Mouse (Mus musculus) limb, embryonic 14.5 days (tissue): Measurements from ENCODE around the gene Jrkl. TPM values are rescaled to one million over a fixed set of nuclear protein-coding genes. Genes with fewer than 3 reads are reported as not detected.

ENCODE experiments used
- ATAC-seq: fragments of 200-750 bp; cut with Nextera tagmentation; 2 replicates; pipeline ENCODE4 v1.8.0; 2017; ENCODE audit warnings: low read depth, moderate number of reproducible peaks, moderate TSS enrichment; ENCODE audit not compliant: low FRiP score
- DNase-seq: peaks from one replicate; pipeline ENCODE4 v3.0.0-alpha.2; 2015; ENCODE audit warnings: low spot score
- H3K27ac ChIP-seq: fragments of 300-500 bp; sonication (generic); replicated peaks from 2 replicates; pipeline ENCODE4 v1.5.1; 2014; ENCODE audit warnings: low read depth, mild to moderate bottlenecking, low read length, moderate library complexity, mixed read lengths
- H3K27me3 ChIP-seq: fragments of 300-500 bp; sonication (generic); 2 replicates; pipeline ENCODE4 v1.6.1; 2014; ENCODE audit warnings: low read length, mixed read lengths; ENCODE audit not compliant: control insufficient read depth, insufficient read depth
- H3K36me3 ChIP-seq: fragments of 300-500 bp; sonication (generic); 2 replicates; pipeline ENCODE4 v1.6.1; 2014; ENCODE audit warnings: mild to moderate bottlenecking, low read length, moderate library complexity, mixed read lengths; ENCODE audit not compliant: control insufficient read depth, insufficient read depth
- H3K4me1 ChIP-seq: fragments of 300-500 bp; sonication (generic); 2 replicates; pipeline ENCODE4 v1.6.1; 2014; ENCODE audit warnings: antibody characterized with exemption, low read length, mixed read lengths; ENCODE audit not compliant: control insufficient read depth, insufficient read depth
- H3K4me2 ChIP-seq: fragments of 300-500 bp; sonication (generic); replicated peaks from 2 replicates; pipeline ENCODE4 v1.6.1; 2014; ENCODE audit warnings: low read depth, mild to moderate bottlenecking, low read length, moderate library complexity; ENCODE audit not compliant: severe bottlenecking
- H3K4me3 ChIP-seq: fragments of 300-500 bp; sonication (generic); replicated peaks from 2 replicates; pipeline ENCODE4 v1.5.1; 2014; ENCODE audit warnings: low read length
- H3K9ac ChIP-seq: fragments of 300-500 bp; sonication (generic); 2 replicates; pipeline ENCODE4 v1.6.1; 2014; ENCODE audit warnings: mild to moderate bottlenecking, low read depth, low read length, moderate library complexity; ENCODE audit not compliant: severe bottlenecking
- H3K9me3 ChIP-seq: fragments of 300-500 bp; sonication (generic); 2 replicates; pipeline ENCODE4 v1.6.1; 2016; ENCODE audit warnings: low read length; ENCODE audit not compliant: control insufficient read depth
- POLR2A ChIP-seq: fragments of 200-500 bp; IDR thresholded peaks from 2 replicates; pipeline ENCODE4 v1.8.0; 2012; ENCODE audit warnings: inconsistent platforms, mild to moderate bottlenecking, moderate library complexity, borderline replicate concordance; ENCODE audit not compliant: insufficient read depth, insufficient read length; ENCODE audit errors: extremely low read depth
- WGBS: fragments of 180-500 bp; shearing (Covaris S2); extraction: QIAGEN DNeasy Blood & Tissue Kit; methylation state at CpG from one replicate; pipeline ENCODE4 v1.1.7; 2014; 5-methylcytosine and 5-hydroxymethylcytosine counted together
- polyA plus RNA-seq, 2 experiments: library from polyadenylated mRNA; depleted of rRNA in 1 of 2; stranded (reverse) in 1 of 2; unstranded in 1 of 2; fragments of >200 nt; fragmentation: Nextera tagmentation in 1 of 2; extraction: Ambion mirVana in 1 of 2; gene quantifications; 2 replicates each; pipeline versions ENCODE4 v1.2.1 to v1.2.3; 2012 to 2014

Gene Jrkl
- polyA plus RNA-seq, 2 experiments: 6.0 to 8.2 TPM

DNA sequence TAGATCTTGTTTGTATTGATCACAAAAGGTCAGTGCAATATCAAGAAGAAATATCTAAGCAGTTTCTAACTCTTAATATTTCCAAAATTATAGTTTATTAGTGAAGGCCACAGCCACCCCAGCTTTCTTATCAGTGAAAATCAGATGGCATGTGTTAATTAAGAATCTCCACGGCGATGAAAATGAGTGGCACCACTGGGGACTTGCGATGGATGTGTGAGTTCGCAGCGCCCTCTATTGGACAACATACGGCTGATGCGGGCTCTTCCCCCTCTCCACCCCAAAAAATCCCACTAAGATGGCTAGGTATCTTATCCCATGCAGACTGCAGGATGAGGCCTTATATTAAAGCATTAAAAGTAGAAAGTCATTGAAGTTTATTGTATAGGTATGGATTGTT, 49.9 kb downstream of the Jrkl start:
- DNase-seq: peak; percentile 13
- H3K4me2 ChIP-seq: no peak overlapping the region
- no peak for ATAC-seq

GRCm38 (mm10) chr9:13195268-13195667, 50.4 kb downstream of the Jrkl start:
- Histone ChIP-seq H3K27ac (no peak overlapping the region), H3K9me3 (no peaks in the 10 kb centered on the region), H3K27me3 (no peaks in the 10 kb centered on the region), H3K9ac (no peak overlapping the region), H3K4me1 (no peaks in the 10 kb centered on the region), H3K36me3 (no peaks in the 10 kb centered on the region), H3K4me2 (no peak overlapping the region), H3K4me3 (no peak overlapping the region)
- peak; percentile 87 for DNase-seq
- peak; percentile 62; the same call in 1 of the 2 replicates for ATAC-seq
- TF ChIP-seq POLR2A: no peak
- 2% methylated on average over 4 of the region's 4 CpGs for WGBS

More for the DNA sequence above, 49.9 kb downstream of the Jrkl start:
- Histone ChIP-seq H3K9me3 (no peaks in the 10 kb centered on the region), H3K27me3 (no peaks in the 10 kb centered on the region), H3K4me3 (no peak overlapping the region), H3K27ac (no peak overlapping the region), H3K9ac (no peak overlapping the region), H3K4me1 (no peaks in the 10 kb centered on the region), H3K36me3 (no peaks in the 10 kb centered on the region)
- TF ChIP-seq POLR2A: no peak
- WGBS: 11% methylated on average over 7 of the region's 7 CpGs

DNA sequence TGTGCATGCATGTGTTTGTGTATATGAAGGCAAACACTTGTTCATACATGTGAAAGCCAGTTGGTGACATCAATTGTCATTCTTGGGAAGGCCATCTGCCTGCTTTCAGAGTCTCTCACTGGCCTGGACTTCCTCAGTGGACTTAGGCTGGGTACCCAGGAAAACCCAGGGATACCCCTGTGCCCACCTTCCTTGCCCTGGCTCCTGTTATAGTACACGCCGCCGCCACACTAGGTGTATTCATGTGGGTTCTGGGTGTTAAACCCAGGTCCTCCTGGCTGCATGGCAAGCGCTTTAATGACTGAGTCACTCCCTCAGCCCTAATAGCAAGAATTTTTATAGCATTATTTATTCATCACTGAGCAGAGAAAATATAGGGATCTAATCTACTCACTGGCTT, 51.0 kb downstream of the Jrkl start:
- TF ChIP-seq POLR2A: no peak
- ATAC-seq: no peak

More for the DNA sequence above, 51.0 kb downstream of the Jrkl start:
- 74% methylated on average over 4 of the region's 4 CpGs for WGBS
- DNase-seq: no peak
- Histone ChIP-seq H3K9ac (no peak overlapping the region), H3K4me1 (no peaks in the 10 kb centered on the region), H3K4me2 (no peak overlapping the region), H3K4me3 (no peak overlapping the region), H3K36me3 (no peaks in the 10 kb centered on the region), H3K9me3 (no peaks in the 10 kb centered on the region), H3K27me3 (no peaks in the 10 kb centered on the region), H3K27ac (no peak overlapping the region)

Other genes with a start within 250 kb of the Jrkl start
- gene Ccdc82, start 1.1 kb upstream of the Jrkl start, polyA plus RNA-seq (2012; rRNA removed): 13.4 and 14.7 TPM in 2 replicates
- 8.2 TPM in 2 replicates for gene Ccdc82, start 1.1 kb upstream of the Jrkl start, polyA plus RNA-seq (2014; fragmentation: Nextera tagmentation; extraction: Ambion mirVana)
- 9.9 and 11.4 TPM in 2 replicates for gene Maml2, start 52.1 kb upstream of the Jrkl start, polyA plus RNA-seq (2012; rRNA removed)
- 10.7 and 12.2 TPM in 2 replicates for gene Maml2, start 52.1 kb upstream of the Jrkl start, polyA plus RNA-seq (2014; fragmentation: Nextera tagmentation; extraction: Ambion mirVana)
- gene Gm17571, start 200.9 kb upstream of the Jrkl start, polyA plus RNA-seq (2012; rRNA removed): not detected in 2 replicates
- gene Gm17571, start 200.9 kb upstream of the Jrkl start, polyA plus RNA-seq (2014; fragmentation: Nextera tagmentation; extraction: Ambion mirVana): not detected in 2 replicates